Mouse (Mus musculus): ENCODE measurements around the gene Krtap10-4.
"Not testable (repeated sequence)": the region's sequence is repeated elsewhere in the genome, so short reads cannot be mapped to it uniquely, and the experiment has no call there.

Krtap10-4 gene

DNA sequence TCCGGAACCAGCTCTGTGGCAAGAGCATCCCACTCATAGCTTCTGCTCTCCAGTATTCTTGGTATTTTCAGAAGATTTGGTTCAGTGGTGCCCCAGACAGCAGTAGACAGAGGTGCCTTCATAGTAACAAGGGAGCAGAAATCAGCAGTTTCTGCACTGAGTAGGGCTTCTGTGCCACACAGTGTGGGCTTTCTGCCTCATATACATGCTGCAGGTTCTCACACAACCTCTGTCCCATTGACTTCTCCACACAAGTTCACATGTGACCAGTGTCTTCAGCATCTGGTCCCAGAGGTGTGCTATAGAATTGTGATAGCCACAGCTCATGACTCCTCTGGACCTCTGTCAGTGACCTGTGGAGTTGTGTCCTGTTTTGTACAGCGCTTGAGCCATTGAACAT is 38.3 kb downstream of the Krtap10-4 start:
- no peak for DNase-seq (ENCODE audit: extremely low read depth, low read depth)

DNA sequence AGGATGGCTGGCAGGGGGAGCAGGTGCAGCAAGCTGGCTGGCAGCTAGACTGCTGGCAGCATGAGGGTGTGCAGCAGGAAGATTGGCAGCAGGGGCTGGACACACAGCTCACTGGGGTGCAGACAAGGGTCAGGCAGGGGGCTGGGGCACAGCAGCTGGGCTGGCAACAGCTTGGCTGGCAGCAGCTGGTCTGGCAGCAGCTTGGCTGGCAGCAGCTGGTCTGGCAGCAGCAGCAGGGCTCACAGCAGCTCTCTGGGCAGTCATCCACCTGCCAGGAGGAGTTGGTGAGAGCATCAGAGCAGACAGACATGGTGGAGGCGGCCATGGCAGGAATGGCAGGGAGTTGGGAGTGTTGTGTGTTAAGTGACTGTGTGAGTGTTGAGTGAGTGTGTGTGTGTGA is 39.0 kb downstream of the Krtap10-4 start, which contains the start of gene Gm7137:
TSS of gene Gm7137 (minus strand) at position 325 of the 400 bp plus-strand sequence.
- DNase-seq (ENCODE audit: extremely low read depth, low read depth), result not testable (repeated sequence)

DNA sequence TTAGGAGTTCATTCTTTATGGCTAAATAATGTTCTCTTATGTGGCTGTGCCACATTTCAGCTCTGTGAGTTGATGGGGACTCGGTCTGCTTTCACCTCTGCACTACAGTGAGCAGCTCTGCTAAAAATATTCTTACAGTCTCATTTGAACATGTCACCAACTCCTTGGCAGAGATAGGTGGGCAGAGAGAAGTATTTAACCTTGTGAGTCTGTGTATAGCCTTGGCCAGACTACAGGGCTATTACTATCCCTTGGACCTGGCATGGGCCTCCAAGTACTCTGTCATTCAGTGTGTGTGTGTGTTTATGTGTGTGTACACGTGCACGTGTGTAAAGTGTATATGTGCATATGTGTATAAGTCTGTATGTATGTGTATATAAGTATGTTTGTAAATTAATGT is 43.5 kb downstream of the Krtap10-4 start:
- DNase-seq (ENCODE audit: extremely low read depth, low read depth), result not testable (repeated sequence)

DNA sequence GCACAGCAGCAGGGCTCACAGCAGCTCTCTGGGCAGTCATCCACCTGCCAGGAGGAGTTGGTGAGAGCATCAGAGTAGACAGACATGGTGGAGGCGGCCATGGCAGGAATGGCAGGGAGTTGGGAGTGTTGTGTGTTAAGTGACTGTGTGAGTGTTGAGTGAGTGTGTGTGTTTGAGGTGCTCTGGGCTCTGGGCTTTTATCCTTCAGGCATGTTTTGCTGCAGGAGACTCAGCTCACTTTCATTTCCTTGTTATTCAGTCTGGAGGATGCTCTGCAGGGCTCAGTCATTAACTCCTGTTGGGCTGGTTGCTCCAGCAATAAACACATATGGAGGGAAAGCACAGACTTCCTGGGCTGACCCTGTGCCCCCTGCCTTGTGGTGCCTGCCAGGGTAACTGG is 44.5 kb downstream of the Krtap10-4 start, which contains the start of gene Gm3250:
TSS of gene Gm3250 (minus strand) at position 101 of the 400 bp plus-strand sequence.
- DNase-seq (ENCODE audit: extremely low read depth, low read depth), result not testable (repeated sequence)

DNA sequence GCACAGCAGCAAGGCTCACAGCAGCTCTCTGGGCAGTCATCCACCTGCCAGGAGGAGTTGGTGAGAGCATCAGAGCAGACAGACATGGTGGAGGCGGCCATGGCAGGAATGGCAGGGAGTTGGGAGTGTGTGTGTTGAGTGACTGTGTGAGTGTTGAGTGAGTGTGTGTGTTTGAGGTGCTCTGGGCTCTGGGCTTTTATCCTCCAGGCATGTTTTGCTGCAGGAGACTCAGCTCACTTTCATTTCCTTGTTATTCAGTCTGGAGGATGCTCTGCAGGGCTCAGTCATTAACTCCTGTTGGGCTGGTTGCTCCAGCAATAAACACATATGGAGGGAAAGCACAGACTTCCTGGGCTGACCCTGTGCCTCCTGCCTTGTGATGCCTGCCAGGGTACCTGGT is 50.1 kb downstream of the Krtap10-4 start, which contains the start of gene Gm7138:
TSS of gene Gm7138 (minus strand) at position 101 of the 400 bp plus-strand sequence.
- not testable (repeated sequence) for DNase-seq (ENCODE audit: extremely low read depth, low read depth)
